Mouse (Mus musculus): ENCODE measurements around the gene Gfod1. TPM values are rescaled to one million over a fixed set of nuclear protein-coding genes. Genes with fewer than 3 reads are reported as not detected.

The Gfod1 gene
- polyA plus RNA-seq, 1 experiment: 4.3 TPM

GRCm38 (mm10) chr13:43221290-43221689, 82.7 kb downstream of the Gfod1 start:
- Histone ChIP-seq H3K36me3 (ENCODE audit: control insufficient read depth, insufficient read depth, low read length) (no peaks in the 10 kb centered on the region), H3K27ac (ENCODE audit: control insufficient read depth, insufficient read depth, low read length) (no peak overlapping the region), H3K27me3 (ENCODE audit: control insufficient read depth, insufficient read depth, low read length) (no peaks in the 10 kb centered on the region), H3K4me3 (ENCODE audit: control insufficient read depth, insufficient read depth, low read length) (no peak overlapping the region), H3K4me1 (replicated peaks; ENCODE audit: control insufficient read depth, insufficient read depth, low read length) (peaks cover 8% of the 10 kb centered on the region)
- 79% methylated on average over 6 of the region's 6 CpGs for WGBS
- no peak for DNase-seq
- TF ChIP-seq POLR2A (IDR thresholded peaks at IDR 0.05; ENCODE audit: control insufficient read depth, extremely low read depth, insufficient read depth, low read length, poor library complexity) (no peak), CTCF (IDR thresholded peaks at IDR 0.05; ENCODE audit: borderline replicate concordance, control insufficient read depth, extremely low read depth, insufficient read depth, low read length, poor library complexity) (no peak)

- H3K27ac ChIP-seq (ENCODE audit: control insufficient read depth, insufficient read depth, low read length): no peak overlapping the region
- WGBS: 83% methylated on average over 1 of the region's 1 CpGs
- no peaks in the 10 kb centered on the region for H3K27me3 ChIP-seq (ENCODE audit: control insufficient read depth, insufficient read depth, low read length)
- DNase-seq: no peak
- H3K36me3 ChIP-seq (ENCODE audit: control insufficient read depth, insufficient read depth, low read length): no peaks in the 10 kb centered on the region
- H3K4me1 ChIP-seq (replicated peaks; ENCODE audit: control insufficient read depth, insufficient read depth, low read length): peaks cover 14% of the 10 kb centered on the region
- no peak overlapping the region for H3K4me3 ChIP-seq (ENCODE audit: control insufficient read depth, insufficient read depth, low read length)
- TF ChIP-seq CTCF (IDR thresholded peaks at IDR 0.05; ENCODE audit: borderline replicate concordance, control insufficient read depth, extremely low read depth, insufficient read depth, low read length, poor library complexity): no peak
- TF ChIP-seq POLR2A (IDR thresholded peaks at IDR 0.05; ENCODE audit: control insufficient read depth, extremely low read depth, insufficient read depth, low read length, poor library complexity): no peak
These were observed 83.3 kb downstream of the Gfod1 start for GRCm38 (mm10) chr13:43220635-43221034.

GRCm38 (mm10) chr13:43218764-43219163, 85.2 kb downstream of the Gfod1 start:
- Histone ChIP-seq H3K27ac (ENCODE audit: control insufficient read depth, insufficient read depth, low read length) (no peak overlapping the region), H3K27me3 (ENCODE audit: control insufficient read depth, insufficient read depth, low read length) (no peaks in the 10 kb centered on the region), H3K4me1 (replicated peaks; ENCODE audit: control insufficient read depth, insufficient read depth, low read length) (peaks cover 20% of the 10 kb centered on the region), H3K4me3 (ENCODE audit: control insufficient read depth, insufficient read depth, low read length) (no peak overlapping the region), H3K36me3 (ENCODE audit: control insufficient read depth, insufficient read depth, low read length) (no peaks in the 10 kb centered on the region)
- 58% methylated on average over 4 of the region's 4 CpGs for WGBS
- no peak for TF ChIP-seq CTCF (IDR thresholded peaks at IDR 0.05; ENCODE audit: borderline replicate concordance, control insufficient read depth, extremely low read depth, insufficient read depth, low read length, poor library complexity)
- TF ChIP-seq POLR2A (IDR thresholded peaks at IDR 0.05; ENCODE audit: control insufficient read depth, extremely low read depth, insufficient read depth, low read length, poor library complexity): no peak
- DNase-seq: no peak

- Histone ChIP-seq H3K4me3 (ENCODE audit: control insufficient read depth, insufficient read depth, low read length) (no peak overlapping the region), H3K36me3 (ENCODE audit: control insufficient read depth, insufficient read depth, low read length) (no peaks in the 10 kb centered on the region), H3K27ac (ENCODE audit: control insufficient read depth, insufficient read depth, low read length) (no peak overlapping the region), H3K4me1 (replicated peaks; ENCODE audit: control insufficient read depth, insufficient read depth, low read length) (peaks cover 20% of the 10 kb centered on the region), H3K27me3 (ENCODE audit: control insufficient read depth, insufficient read depth, low read length) (no peaks in the 10 kb centered on the region)
- WGBS: 73% methylated on average over 4 of the region's 4 CpGs
- DNase-seq: no peak
- TF ChIP-seq POLR2A (IDR thresholded peaks at IDR 0.05; ENCODE audit: control insufficient read depth, extremely low read depth, insufficient read depth, low read length, poor library complexity) (no peak), CTCF (IDR thresholded peaks at IDR 0.05; ENCODE audit: borderline replicate concordance, control insufficient read depth, extremely low read depth, insufficient read depth, low read length, poor library complexity) (no peak)
These were observed 85.7 kb downstream of the Gfod1 start for GRCm38 (mm10) chr13:43218284-43218683.

GRCm38 (mm10) chr13:43217686-43218085, 86.3 kb downstream of the Gfod1 start:
- no peak for DNase-seq
- H3K27ac ChIP-seq (ENCODE audit: control insufficient read depth, insufficient read depth, low read length): no peak overlapping the region
- 38% methylated on average over 4 of the region's 4 CpGs for WGBS
- H3K4me1 ChIP-seq (replicated peaks; ENCODE audit: control insufficient read depth, insufficient read depth, low read length): peaks cover 20% of the 10 kb centered on the region
- TF ChIP-seq CTCF (IDR thresholded peaks at IDR 0.05; ENCODE audit: borderline replicate concordance, control insufficient read depth, extremely low read depth, insufficient read depth, low read length, poor library complexity) (no peak), POLR2A (IDR thresholded peaks at IDR 0.05; ENCODE audit: control insufficient read depth, extremely low read depth, insufficient read depth, low read length, poor library complexity) (no peak)
- H3K27me3 ChIP-seq (ENCODE audit: control insufficient read depth, insufficient read depth, low read length): no peaks in the 10 kb centered on the region
- no peaks in the 10 kb centered on the region for H3K36me3 ChIP-seq (ENCODE audit: control insufficient read depth, insufficient read depth, low read length)
- H3K4me3 ChIP-seq (ENCODE audit: control insufficient read depth, insufficient read depth, low read length): no peak overlapping the region

- no peaks in the 10 kb centered on the region for H3K36me3 ChIP-seq (ENCODE audit: control insufficient read depth, insufficient read depth, low read length)
- H3K27me3 ChIP-seq (ENCODE audit: control insufficient read depth, insufficient read depth, low read length): no peaks in the 10 kb centered on the region
- no peak for DNase-seq
- H3K27ac ChIP-seq (ENCODE audit: control insufficient read depth, insufficient read depth, low read length): no peak overlapping the region
- TF ChIP-seq CTCF (IDR thresholded peaks at IDR 0.05; ENCODE audit: borderline replicate concordance, control insufficient read depth, extremely low read depth, insufficient read depth, low read length, poor library complexity): no peak
- no peak for TF ChIP-seq POLR2A (IDR thresholded peaks at IDR 0.05; ENCODE audit: control insufficient read depth, extremely low read depth, insufficient read depth, low read length, poor library complexity)
- peaks cover 20% of the 10 kb centered on the region for H3K4me1 ChIP-seq (replicated peaks; ENCODE audit: control insufficient read depth, insufficient read depth, low read length)
- no peak overlapping the region for H3K4me3 ChIP-seq (ENCODE audit: control insufficient read depth, insufficient read depth, low read length)
- WGBS: 7% methylated on average over 8 of the region's 8 CpGs
These were observed 86.9 kb downstream of the Gfod1 start for GRCm38 (mm10) chr13:43217059-43217458.
